Mouse (Mus musculus): Measurements from ENCODE around the gene Htr2c. TPM values are rescaled to one million over a fixed set of nuclear protein-coding genes. Genes with fewer than 3 reads are reported as not detected.

Gene Htr2c
- polyA plus RNA-seq, 1 experiment: not detected

DNA sequence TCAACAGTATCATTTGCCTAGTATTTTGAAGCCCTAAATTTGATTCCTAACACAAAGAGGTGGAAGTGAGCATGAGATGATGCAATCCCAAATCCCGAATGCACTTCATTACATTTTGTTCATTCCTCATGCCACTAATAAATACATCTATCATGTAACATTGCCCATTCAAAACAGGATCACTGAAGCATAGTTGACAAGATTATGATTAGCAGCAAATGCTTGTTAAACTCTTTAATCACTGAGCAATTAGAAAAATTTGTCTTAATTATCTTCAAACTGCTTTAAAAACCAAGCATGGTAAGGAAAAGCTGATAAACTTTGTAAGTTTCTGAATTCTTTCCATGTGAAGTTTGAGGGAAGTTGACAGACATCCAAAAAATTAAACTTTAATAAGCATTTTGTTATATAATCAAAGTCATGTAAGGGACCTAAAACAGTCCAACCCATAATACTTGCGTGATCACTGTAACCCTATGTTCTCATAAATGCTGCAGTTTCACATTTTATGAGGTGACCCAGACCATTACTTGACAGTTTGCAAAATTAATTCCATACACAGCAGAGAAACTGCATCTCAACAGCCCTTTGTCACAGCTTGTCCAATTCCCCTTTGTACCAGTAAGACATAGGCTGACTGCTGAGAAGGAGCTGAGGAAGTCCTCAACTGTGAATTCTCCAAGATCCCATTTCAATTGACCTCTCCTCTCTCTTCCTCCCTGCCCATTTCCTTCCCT, 276.7 kb downstream of the Htr2c start:
- no peaks in the 10 kb centered on the region for H3K27me3 ChIP-seq (ENCODE audit: control insufficient read depth, insufficient read depth, low read length)
- no peak for TF ChIP-seq POLR2A (IDR thresholded peaks at IDR 0.05; ENCODE audit: low read depth, low read length)
- no peak for TF ChIP-seq CTCF (IDR thresholded peaks at IDR 0.05; ENCODE audit: extremely low read depth, insufficient read depth, insufficient read length, insufficient replicate concordance)
- no peak overlapping the region for H3K27ac ChIP-seq (ENCODE audit: insufficient read depth, low read length)
- H3K4me1 ChIP-seq (ENCODE audit: control insufficient read depth, insufficient read depth, insufficient read length): no peaks in the 10 kb centered on the region
- no peak for DNase-seq (ENCODE audit: low read depth in 1 of 2, low spot score in 2 of 2)
- H3K4me3 ChIP-seq (ENCODE audit: extremely low read depth, insufficient read depth, insufficient read length): no peak overlapping the region
- no peaks in the 10 kb centered on the region for H3K36me3 ChIP-seq (ENCODE audit: control insufficient read depth, insufficient read depth, low read length)
- 79% methylated on average over 2 of the region's 2 CpGs for WGBS
